Mouse (Mus musculus): ENCODE measurements around the gene Ggact.

DNA sequence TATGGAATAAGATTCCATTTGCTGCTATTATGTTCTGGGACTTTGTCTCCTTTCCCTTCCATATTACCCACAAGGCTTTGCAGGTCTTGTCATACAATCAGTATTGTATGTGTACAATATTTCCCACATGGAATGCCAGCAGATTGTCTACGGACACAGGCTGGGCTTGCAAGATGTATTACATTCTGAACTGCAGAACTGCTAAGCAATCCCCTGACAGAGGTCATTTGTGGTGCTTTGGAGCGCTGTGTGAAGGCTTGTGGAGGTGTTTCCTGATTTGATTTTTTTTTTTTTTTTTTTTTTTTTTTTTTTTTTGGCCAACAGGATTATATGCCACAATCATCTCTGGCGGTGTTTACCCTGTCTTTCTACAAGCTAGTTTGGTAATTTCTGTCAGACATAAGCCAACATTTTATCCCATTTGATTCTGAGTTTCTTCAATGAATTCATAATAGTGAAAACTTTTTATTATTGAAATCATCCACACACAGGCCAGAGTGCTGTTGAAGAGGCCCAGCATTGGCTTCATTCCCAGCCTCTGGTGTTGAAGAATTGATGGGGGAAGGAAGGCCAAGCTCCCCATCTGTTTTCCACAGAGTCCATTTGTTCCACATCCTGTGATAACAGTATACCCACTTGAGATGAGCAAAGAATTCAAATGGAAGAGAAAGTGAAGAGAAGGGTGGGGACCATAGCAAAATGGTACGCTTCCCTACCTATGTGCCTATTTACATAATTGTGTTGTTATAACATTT, 45.8 kb downstream of the Ggact start:
- TF ChIP-seq POLR2A (IDR thresholded peaks at IDR 0.05; ENCODE audit: borderline replicate concordance, low read depth, low read length) (no peak), CTCF (IDR thresholded peaks at IDR 0.05; ENCODE audit: low read depth, low read length) (no peak)
